Mouse (Mus musculus): ENCODE measurements around the gene Gabpb2. TPM values are rescaled to one million over a fixed set of nuclear protein-coding genes. Genes with fewer than 3 reads are reported as not detected.

The Gabpb2 gene
- total RNA-seq, 2 experiments from 2014 or later = 11.2 to 13.9 TPM

Small RNA genes within 50 kb of the gene (microRNA-seq; reads per million reads assigned to microRNA genes)
- gene Mir8099-1 = 0 reads per million in 2 experiments

Other genes with a start within 250 kb of the Gabpb2 start
- gene Pi4kb, start 243.2 kb downstream of the Gabpb2 start, total RNA-seq (2021) = 10 to 100 TPM; 23.7 to 26.6 TPM
- gene Zfp687, start 202.5 kb downstream of the Gabpb2 start, total RNA-seq (2021) = 10 to 100 TPM; 10.3 to 12.0 TPM
- gene Psmd4, start 175.3 kb downstream of the Gabpb2 start, total RNA-seq (2021) = 100 to 1,000 TPM; 146 to 151 TPM
- gene Pip5k1a, start 111.0 kb downstream of the Gabpb2 start, total RNA-seq (2021) = 10 to 100 TPM; 14.9 to 15.3 TPM
- gene Vps72, start 106.9 kb downstream of the Gabpb2 start, total RNA-seq (2021) = 10 to 100 TPM; 32.1 to 32.5 TPM
- gene Tmod4, start 93.4 kb downstream of the Gabpb2 start, total RNA-seq (2021) = 10 to 100 TPM; 34.7 to 36.3 TPM
- gene Scnm1, start 83.9 kb downstream of the Gabpb2 start, total RNA-seq (2021) = 10 to 100 TPM; 36.5 to 38.3 TPM
- gene Lysmd1, start 83.8 kb downstream of the Gabpb2 start, total RNA-seq (2021) = 1 to 10 TPM; 4.5 to 4.7 TPM
- gene Tnfaip8l2, start 75.6 kb downstream of the Gabpb2 start, total RNA-seq (2021) = 1 to 10 TPM; 2.2 to 2.6 TPM
- gene Sema6c, start 57.5 kb downstream of the Gabpb2 start, total RNA-seq (2021) = 1 to 10 TPM; 4.0 to 4.8 TPM
- gene Cdc42se1, start 10.8 kb upstream of the Gabpb2 start, total RNA-seq (2021) = 10 to 100 TPM; 19.3 to 21.8 TPM
- gene Mllt11, start 14.3 kb upstream of the Gabpb2 start, total RNA-seq (2021) = 1 to 10 TPM; 6.8 to 8.6 TPM
- not detected for gene Gm128, start 23.7 kb upstream of the Gabpb2 start, total RNA-seq (2021)
- not detected for gene Bnipl, start 33.3 kb upstream of the Gabpb2 start, total RNA-seq (2021)
- gene Mindy1, start 63.4 kb upstream of the Gabpb2 start, total RNA-seq (2021) = 10 to 100 TPM; 19.1 to 23.2 TPM
- 10 to 100 TPM; 25.5 to 25.6 TPM for gene Prune1, start 64.2 kb upstream of the Gabpb2 start, total RNA-seq (2021)
- gene Anxa9, start 89.3 kb upstream of the Gabpb2 start, total RNA-seq (2021) = under 1 TPM; 0.59 to 0.65 TPM
- gene Cers2, start 96.9 kb upstream of the Gabpb2 start, total RNA-seq (2021) = 10 to 100 TPM; 30.3 to 32.4 TPM
- 10 to 100 TPM; 10.9 to 11.6 TPM for gene Setdb1, start 139.3 kb upstream of the Gabpb2 start, total RNA-seq (2021)
- gene 4930558C23Rik, start 184.9 kb upstream of the Gabpb2 start, total RNA-seq (2021) = not detected
- gene Arnt, start 216.5 kb upstream of the Gabpb2 start, total RNA-seq (2021) = 10 to 100 TPM; 34.0 to 34.9 TPM

All from heart, adult 18-20 months (tissue).